Mouse (Mus musculus): Measurements from ENCODE around the gene Nos2. TPM values are rescaled to one million over a fixed set of nuclear protein-coding genes. Genes with fewer than 3 reads are reported as not detected.
"Not testable (repeated sequence)": the region's sequence is repeated elsewhere in the genome, so short reads cannot be mapped to it uniquely, and the experiment has no call there.

Nos2 gene
- total RNA-seq, 1 experiment from 2014 or later, result not detected

DNA sequence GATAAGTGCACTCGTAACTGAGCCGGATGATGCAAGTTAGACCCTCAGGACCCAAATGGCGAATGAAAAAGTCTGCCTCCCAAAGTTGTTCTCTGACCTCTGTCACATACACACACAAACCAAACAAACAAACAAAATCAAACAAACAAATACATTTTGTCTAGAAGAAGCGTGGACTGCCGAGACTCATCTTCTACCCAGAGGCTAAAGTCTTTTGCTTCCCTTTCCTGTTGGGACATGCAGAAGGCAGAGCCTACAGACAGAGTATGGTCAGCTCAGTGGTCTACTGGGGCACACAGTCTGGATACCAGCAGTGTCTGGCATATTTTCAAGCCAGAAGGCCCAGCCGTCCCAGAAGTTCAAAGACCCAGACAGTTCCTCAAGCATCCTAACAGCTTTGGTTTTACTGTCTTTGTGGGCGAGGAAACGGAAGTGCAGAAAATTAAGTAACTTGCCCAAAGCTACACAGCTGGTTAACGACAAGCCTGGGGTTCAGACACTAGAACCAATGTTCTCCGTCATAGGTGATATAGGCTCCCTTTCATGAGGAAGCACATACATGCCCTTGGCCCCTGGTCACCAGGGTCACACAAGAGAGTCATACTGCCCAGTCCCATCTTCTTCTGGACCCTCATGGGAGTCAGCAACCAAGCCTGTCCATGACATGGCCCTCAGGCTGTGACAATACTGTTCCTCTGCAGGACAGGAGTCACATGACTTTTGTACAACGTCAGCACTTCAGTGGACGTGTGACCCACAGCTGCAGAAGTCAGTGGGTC is 62.1 kb downstream of the Nos2 start:
- ATAC-seq (replicated peaks; ENCODE audit: insufficient number of reproducible peaks, low FRiP score, low TSS enrichment, poor library complexity, severe bottlenecking), result peak; percentile 38

DNA sequence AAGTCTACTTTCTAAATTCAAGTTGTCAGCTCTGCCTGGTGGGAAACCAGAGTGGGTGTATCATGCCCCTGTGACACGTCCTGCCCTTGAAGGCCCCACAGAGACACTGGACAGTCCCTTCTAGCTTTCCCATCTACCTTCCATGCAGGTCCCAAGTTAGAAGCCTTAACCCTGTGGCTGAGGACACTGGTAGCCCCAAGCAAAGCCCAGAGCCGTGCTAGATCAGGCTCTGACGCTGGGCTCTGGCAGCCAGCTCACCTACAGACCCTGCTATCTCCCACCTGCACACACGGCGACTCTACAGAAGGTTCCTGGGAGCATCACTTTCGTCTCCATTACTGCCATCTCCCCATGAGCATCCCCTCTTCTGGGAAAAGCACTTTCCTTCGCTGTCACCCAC is 63.0 kb downstream of the Nos2 start:
- ATAC-seq (replicated peaks; ENCODE audit: insufficient number of reproducible peaks, low FRiP score, low TSS enrichment, poor library complexity, severe bottlenecking), result no peak

DNA sequence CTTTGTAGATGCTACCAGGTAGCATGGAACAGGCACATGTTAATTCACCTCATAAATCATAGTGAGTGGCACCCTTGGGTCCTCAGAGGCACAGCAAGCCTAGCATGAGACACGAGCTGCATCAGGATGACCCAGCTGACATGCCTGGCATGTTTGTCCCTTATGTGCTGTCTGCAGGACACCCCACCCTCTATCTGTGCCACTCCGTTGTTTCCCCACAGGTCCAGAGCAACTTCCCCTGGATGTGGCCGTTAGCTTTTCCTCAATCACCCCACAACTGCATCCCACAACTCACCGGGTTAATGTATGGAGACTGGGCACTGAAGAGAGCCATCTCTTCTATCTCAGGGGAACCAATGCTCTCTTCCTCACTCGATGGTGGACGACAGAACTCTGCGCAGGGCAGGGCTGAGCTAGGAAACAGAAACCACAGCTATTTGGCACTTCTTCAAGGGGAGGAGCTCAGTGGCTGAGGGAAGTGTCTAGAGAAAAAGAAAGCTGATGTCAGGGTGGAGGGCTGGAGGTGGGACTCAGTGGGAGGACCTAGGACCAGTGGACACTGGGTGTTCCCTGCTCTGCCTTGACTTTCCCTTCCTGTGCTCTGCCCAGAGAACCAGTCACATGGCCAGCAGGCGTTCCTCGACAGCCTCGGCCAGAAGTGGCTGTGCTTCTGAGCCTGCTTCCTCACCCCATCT is 64.0 kb downstream of the Nos2 start, which contains the start of gene Lgals9:
Gene Lgals9, minus strand, starts transcription at position 464 of the 695 bp plus-strand sequence.
- ATAC-seq (replicated peaks; ENCODE audit: insufficient number of reproducible peaks, low FRiP score, low TSS enrichment, poor library complexity, severe bottlenecking), result peak; percentile 96

DNA sequence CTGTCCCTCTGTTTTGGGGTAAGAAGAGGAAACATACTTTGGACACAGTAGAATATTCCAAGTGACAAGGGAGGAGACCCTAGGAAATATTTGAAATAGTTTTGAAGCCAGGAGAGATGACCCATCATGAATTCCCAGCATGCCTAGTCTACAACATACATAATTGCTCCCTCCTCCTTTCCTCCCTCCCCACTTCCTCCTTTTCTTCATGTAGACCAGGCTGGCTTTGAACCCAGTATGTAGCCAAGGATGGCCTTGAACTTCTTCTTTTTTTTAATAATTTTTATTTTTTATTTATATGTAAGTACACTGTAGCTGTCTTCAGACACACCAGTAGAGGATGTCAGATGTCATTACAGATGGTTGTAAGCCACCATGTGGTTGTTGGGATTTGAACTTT is 64.9 kb downstream of the Nos2 start:
- ATAC-seq (replicated peaks; ENCODE audit: insufficient number of reproducible peaks, low FRiP score, low TSS enrichment, poor library complexity, severe bottlenecking), result no peak

DNA sequence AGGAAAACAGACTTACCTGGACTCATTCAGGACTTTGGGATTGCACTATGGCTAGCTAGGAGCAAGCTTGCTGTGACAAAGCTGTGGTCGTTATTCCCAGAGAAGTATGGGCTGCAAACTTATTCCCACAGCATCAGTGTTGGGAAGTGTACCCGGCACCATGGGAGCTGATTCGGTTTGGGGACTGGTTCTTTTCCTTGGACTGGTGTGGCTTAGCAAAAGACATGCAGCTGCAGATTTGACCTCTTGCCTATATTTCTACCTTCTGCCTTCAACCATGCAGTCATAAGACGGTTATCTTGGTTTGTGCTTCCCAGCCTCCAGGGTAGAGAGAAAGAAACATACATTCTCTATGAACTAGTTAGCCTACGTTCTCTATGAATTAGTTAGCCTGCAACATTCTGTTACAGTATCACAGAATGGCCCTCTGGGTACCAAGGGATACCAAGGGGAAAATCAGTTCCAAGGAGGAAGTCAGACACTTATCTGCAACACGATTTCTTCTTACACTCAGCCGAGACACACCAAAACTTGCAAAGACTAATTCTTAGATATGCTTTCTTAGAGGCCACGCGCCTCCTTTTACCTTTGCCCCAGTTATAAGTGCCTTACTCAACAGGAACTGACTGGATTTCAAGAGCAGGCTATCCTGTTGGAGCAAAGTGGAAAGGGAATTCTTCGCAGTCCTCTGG is 65.9 kb downstream of the Nos2 start:
- no peak for ATAC-seq (replicated peaks; ENCODE audit: insufficient number of reproducible peaks, low FRiP score, low TSS enrichment, poor library complexity, severe bottlenecking)

DNA sequence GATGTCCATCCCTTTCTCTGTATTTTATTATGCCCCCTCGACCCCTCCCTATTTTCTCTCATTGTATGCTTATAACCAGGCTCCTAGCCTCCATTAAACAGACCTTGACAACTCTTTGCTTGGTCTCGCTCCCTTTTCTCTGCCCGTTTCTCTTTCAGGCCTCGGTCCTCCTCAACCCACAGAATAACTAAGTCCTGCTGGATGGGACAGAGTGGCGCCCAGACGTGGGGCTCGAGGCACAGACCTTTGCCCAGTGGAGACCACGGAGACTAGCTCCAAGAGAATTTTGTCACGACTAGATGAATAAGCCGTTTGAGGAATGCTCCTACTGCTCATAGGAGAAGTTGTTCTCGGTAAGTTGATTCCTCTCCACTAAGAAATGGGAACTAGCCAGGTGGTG is 68.6 kb downstream of the Nos2 start:
- ATAC-seq (replicated peaks; ENCODE audit: insufficient number of reproducible peaks, low FRiP score, low TSS enrichment, poor library complexity, severe bottlenecking), result not testable (repeated sequence)

DNA sequence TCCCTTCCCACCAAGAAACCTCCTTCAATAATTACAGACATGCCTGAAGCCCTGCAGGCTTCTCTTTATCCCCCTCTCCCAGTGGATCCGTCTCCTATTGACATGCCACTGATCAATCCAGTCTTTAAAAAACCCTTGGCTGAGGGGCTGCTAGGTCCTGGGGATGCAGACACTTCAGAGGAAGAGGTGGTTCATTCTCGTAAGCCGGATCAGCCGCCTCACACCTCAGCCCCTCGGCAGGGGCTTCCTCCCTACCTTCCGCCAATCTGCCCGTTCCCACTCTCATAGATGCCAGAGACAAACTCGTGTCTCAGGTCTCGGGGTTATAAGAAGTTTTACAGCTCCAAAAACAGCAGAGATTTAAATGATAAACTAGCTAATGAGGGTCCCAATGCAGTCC is 69.5 kb downstream of the Nos2 start:
- ATAC-seq (replicated peaks; ENCODE audit: insufficient number of reproducible peaks, low FRiP score, low TSS enrichment, poor library complexity, severe bottlenecking), result no peak

DNA sequence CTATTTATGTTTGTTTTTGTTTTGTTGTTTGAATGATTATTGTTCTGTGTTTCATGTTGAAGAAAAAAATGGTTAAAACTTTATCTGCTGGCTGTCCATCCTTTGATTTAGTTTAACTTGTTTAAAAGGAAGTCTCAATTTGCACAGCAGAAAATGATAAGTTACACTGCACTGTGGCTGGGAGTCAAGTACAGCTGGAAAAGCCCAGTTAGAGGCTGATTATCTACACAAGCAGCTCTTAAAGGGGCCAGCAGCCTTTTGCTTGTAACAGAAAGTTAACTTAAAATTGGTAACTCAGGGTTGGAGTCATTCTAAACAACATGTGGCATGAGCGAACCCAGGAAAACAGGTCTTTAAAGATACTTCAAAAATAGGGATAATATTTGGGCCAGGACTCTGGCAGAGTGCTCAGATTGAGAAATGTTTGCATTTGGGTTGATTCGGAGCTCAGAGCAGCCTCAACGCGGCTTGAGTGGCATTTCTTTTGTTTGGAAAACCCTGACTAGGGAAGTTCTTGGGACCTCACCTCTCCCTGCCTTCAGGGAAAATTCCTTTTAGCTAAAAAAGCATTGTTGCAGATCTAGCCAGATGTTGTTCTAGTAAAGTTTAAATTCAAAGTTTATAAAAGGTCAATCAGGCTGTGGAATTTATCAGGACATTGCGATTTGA is 70.4 kb downstream of the Nos2 start:
- ATAC-seq (replicated peaks; ENCODE audit: insufficient number of reproducible peaks, low FRiP score, low TSS enrichment, poor library complexity, severe bottlenecking), result not testable (repeated sequence)

DNA sequence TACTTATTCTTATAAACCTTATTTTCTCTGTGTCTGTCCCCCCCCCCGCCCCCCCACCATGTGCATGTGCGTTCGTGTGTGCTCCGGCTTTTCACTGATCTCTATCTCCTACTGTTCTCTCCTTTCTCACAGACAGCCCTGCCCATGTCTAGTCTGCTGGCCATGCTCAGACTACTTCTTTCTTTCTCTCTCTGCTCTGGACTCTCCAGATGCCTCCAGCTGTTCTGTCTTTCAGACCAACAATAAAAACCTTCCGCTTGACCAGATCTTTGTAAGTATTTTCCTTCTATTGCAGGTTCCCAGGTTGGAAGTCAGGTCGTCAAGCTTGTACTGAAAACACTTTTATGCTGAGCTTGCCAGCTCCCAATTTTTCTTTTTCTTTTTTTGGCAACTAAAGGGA is 78.5 kb downstream of the Nos2 start:
- ATAC-seq (replicated peaks; ENCODE audit: insufficient number of reproducible peaks, low FRiP score, low TSS enrichment, poor library complexity, severe bottlenecking), result no peak

DNA sequence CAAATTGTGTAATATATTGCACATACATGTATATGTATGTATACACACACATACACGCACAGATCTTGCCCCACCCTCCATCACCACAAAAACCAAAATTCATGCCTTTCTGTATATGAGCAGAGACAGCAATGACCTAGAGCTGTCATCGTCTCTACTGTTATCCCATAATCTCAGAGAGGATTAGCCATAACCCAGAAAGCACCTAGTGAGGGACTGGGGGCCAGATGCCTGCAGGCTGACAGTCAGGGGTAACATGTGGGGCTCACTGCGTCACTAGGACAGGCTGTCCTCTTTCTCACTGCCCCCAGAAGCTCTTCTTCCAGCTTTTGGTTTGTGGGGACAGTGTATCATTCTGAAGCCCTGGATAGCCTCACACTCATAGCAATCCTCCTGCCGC is 81.3 kb downstream of the Nos2 start:
- no peak for ATAC-seq (replicated peaks; ENCODE audit: insufficient number of reproducible peaks, low FRiP score, low TSS enrichment, poor library complexity, severe bottlenecking)

DNA sequence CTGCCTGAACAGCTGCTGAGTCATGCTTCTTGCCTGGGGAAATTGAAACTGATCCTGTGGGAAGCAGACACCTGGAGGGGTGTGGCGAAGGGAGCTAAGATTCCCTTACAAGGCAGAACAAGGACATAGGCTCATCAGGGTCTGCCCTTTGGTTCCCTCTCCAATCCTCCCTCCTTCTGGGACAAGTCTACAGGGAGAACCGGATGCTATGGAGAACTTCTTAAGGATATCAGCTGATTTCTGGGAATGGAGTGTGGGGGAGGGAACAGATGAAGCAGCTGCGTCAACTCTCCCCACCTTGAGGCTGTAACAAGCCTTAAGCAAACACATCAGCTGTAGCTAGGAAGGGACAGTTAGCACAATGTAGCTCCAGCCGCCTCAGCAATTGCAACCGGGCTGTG is 82.0 kb downstream of the Nos2 start:
- no peak for ATAC-seq (replicated peaks; ENCODE audit: insufficient number of reproducible peaks, low FRiP score, low TSS enrichment, poor library complexity, severe bottlenecking)

DNA sequence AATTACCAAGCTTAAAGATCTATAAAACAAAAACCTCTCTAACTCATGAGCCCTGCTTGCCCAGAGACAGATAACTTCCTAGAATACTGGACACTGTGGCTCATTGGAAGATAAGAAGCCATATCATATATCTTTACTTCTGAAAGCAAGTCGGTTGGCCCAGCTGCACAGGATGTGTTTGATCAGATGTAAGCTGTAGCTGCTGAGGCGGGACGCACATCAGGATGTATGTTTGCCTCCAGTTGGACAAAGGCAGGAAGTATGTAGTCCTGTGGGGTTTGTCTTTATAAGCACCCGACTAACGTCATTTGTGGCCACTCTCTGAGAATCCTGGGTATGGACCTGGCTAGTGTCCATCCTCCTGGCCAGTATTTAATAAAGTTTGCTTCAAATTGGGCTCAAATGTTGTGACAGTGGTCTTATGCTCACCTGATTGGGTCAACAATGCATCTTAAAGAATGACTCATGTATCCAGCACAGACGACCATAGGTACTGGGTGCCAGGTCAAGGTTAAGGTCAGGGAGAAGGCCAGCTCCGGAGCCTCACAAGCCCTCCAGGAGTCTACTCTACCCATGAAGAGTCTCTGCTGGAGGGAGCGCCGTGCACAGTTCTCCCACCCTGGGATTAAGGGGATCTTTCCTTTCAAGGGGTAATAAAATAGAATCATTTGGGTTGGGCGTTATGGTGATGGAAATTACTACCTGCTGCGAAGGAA is 82.6 kb downstream of the Nos2 start:
- no peak for ATAC-seq (replicated peaks; ENCODE audit: insufficient number of reproducible peaks, low FRiP score, low TSS enrichment, poor library complexity, severe bottlenecking)

DNA sequence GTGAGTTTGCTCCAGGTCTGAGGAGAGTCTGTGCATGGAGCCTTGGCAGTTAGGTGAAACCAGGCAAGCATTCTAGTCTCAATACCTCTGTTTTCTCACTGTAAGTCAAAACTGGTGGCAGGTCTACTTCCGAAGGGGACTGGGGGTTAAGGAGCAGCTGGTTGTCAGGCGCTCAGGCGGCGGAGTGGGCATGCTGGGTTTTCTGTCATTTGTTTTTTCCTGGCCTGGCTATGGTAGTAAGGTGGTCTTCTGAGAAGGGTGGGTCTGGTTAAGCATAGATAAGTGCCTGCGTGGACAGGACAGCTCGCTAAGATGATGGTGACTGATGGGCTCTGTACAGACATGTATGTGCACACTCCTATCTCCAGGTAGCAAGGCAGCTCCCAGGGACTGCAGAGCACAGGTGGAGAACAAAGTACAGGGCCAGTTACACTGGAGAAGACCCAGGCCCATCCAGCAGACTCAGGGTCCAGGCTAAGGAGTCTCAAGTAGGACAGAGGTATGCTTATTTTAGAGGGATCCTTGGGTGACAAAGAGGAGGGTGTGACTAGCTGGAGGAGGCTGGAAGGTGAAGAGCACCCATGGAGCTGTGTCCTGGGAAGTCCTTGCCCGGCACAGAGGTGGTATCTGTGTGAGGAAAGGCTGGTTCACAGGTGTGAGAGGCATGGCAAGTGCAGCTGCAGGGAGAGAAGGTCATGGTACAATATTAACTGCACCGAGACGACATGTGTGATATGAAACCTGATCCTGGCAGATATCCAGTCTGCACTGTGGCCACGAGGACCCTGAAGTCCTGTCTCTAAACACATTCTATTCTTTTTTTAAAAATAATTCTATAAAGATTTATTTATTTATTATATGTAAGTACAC is 83.4 kb downstream of the Nos2 start:
- ATAC-seq (replicated peaks; ENCODE audit: insufficient number of reproducible peaks, low FRiP score, low TSS enrichment, poor library complexity, severe bottlenecking), result no peak; the same call in 1 of the 2 replicates

DNA sequence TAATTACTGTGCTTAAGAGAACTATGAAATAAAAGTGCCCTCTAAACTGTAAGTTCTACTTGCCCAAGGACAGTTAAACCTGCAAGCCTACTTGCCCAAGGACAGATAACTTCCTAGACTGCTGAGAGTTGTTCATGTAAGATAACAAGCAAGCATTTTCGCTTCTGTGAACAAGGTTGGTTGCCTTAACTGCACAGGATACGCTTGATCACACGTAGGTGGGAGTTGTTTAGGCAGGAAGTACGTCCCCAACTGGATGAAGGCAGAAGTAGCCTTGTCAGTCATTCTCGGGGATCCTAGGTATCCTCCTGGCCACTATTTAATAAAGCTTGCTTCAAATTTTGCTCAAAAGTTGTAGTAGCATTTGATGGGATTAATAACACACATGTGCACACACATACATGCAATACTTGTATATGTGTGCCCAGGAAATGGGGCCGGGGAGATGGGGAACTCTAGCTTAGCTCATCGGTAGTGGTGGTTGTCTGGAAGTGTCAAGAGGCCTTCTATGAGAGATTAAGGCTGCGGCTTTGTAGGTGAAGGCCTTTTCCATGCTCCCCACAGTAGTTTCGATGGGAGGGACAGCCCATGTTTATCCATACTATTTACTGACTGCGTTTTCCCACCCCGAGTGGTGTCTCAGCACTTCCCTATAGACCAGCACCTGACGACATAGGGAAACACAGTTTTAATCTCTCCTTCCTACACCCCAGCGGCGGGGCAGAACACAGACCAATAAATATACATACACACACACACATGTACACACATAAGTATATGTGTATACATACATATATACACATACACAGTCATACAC is 85.2 kb downstream of the Nos2 start:
- ATAC-seq (replicated peaks; ENCODE audit: insufficient number of reproducible peaks, low FRiP score, low TSS enrichment, poor library complexity, severe bottlenecking), result no peak

DNA sequence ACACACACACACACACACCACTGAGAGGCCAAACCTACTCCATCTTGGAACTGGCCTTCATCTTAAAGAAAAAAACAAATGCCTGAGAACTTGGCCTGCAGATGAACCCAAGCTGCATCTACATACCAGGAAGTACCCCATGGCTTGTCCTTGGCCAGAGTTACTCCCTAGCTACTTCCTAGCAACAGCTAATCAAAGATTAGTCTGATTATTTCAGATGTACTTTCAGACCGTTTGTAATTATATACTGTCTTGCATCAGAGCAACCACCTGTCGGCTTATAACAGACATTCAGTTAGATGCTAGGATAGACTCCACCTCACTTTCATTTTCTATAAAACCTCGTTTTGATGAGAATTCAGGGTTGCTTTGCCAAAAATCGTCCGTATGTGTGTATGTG is 85.8 kb downstream of the Nos2 start:
- no peak for ATAC-seq (replicated peaks; ENCODE audit: insufficient number of reproducible peaks, low FRiP score, low TSS enrichment, poor library complexity, severe bottlenecking)

DNA sequence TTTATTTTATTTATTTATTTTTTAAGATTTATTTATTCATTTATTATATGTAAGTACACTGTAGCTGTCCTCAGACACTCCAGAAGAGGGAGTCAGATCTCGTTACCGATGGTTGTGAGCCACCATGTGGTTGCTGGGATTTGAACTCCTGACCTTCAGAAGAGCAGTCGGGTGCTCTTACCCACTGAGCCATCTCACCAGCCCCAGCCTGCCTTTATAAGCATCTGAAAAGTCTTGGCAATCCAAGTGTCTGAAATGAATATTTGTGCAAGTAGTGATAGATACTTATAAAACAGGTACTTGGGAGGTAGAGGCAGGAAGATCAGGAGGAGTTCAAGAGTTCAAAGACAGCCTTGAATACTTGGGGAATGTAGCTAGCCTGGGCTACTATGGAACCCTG is 86.8 kb downstream of the Nos2 start:
- not testable (repeated sequence) for ATAC-seq (replicated peaks; ENCODE audit: insufficient number of reproducible peaks, low FRiP score, low TSS enrichment, poor library complexity, severe bottlenecking)

Data from monocyte, adult 5-6 weeks (primary cell).